Mouse (Mus musculus): ENCODE data around the gene Lta. TPM values are rescaled to one million over a fixed set of nuclear protein-coding genes. Genes with fewer than 3 reads are reported as not detected.

The Lta gene
- total and polyA plus RNA-seq, 3 experiments: 0.24 TPM; not detected in 2

- TF ChIP-seq MYB (IDR thresholded peaks at IDR 0.05; ENCODE audit: low read depth, low read length) (no peak), TBP (IDR thresholded peaks at IDR 0.05; ENCODE audit: low read depth, low read length) (peak; percentile 88), ZC3H11A (IDR thresholded peaks at IDR 0.05; ENCODE audit: low read depth, low read length) (peak; percentile 25; the same call in 1 of the 2 replicates), RAD21 (IDR thresholded peaks at IDR 0.05; ENCODE audit: low read depth, low read length) (no peak), CHD1 (IDR thresholded peaks at IDR 0.05; ENCODE audit: low read depth, low read length) (peak; percentile 68; the same call in 1 of the 2 replicates), CTCF (IDR thresholded peaks at IDR 0.05 in 2 of 3, conservative IDR thresholded peaks at IDR 0.05 in 1 of 3; ENCODE audit: control insufficient read depth in 1 of 3, insufficient read depth in 1 of 3, low read depth in 2 of 3, low read length in 3 of 3, poor library complexity in 1 of 3, severe bottlenecking in 1 of 3) (peak in 1 of 3 experiments; percentile 9; a peak in 1 of 6 replicates), MXI1 (IDR thresholded peaks at IDR 0.05; ENCODE audit: low read depth, low read length) (peak; percentile 85), E2F4 (IDR thresholded peaks at IDR 0.05; ENCODE audit: borderline replicate concordance, low read depth, low read length) (no peak), BHLHE40 (IDR thresholded peaks at IDR 0.05; ENCODE audit: borderline replicate concordance, low read depth, low read length) (no peak), TAL1 (IDR thresholded peaks at IDR 0.05; ENCODE audit: low read length) (no peak), GATA1 (IDR thresholded peaks at IDR 0.05; ENCODE audit: low read depth, low read length) (peak; percentile 15; the same call in 1 of the 2 replicates), GABPA (IDR thresholded peaks at IDR 0.05; ENCODE audit: low read depth, low read length) (no peak), SMC3 (IDR thresholded peaks at IDR 0.05; ENCODE audit: low read depth, low read length) (peak; percentile 40), RCOR1 (IDR thresholded peaks at IDR 0.05; ENCODE audit: low read depth, low read length) (peak; percentile 55), ZKSCAN1 (IDR thresholded peaks at IDR 0.05; ENCODE audit: low read depth, low read length) (no peak), UBTF (IDR thresholded peaks at IDR 0.05; ENCODE audit: borderline replicate concordance, insufficient read depth, low read depth, low read length) (no peak), NRF1 (IDR thresholded peaks at IDR 0.05; ENCODE audit: insufficient read depth, low read depth, low read length, poor library complexity, severe bottlenecking) (peak; percentile 61; the same call in 1 of the 2 replicates), MAFK (IDR thresholded peaks at IDR 0.05; ENCODE audit: borderline replicate concordance, low read depth, low read length) (no peak), POLR2AphosphoS2 (IDR thresholded peaks at IDR 0.05; ENCODE audit: low read length) (peak; percentile 63; the same call in 1 of the 2 replicates), ZMIZ1 (IDR thresholded peaks at IDR 0.05; ENCODE audit: low read depth, low read length) (peak; percentile 67), USF1 (IDR thresholded peaks at IDR 0.05; ENCODE audit: low read depth, low read length) (peak; percentile 62), MAX (IDR thresholded peaks at IDR 0.05; ENCODE audit: low read length) (peak; percentile 93)
These were observed 30.7 kb upstream of the Lta start, which contains the start of gene Nfkbil1 (continued) for GRCm38 (mm10) chr17:35235614-35236389.

- H3K27ac ChIP-seq (ENCODE audit: control insufficient read depth, low read depth, low read length): peak overlapping the region; percentile 98
- H3K36me3 ChIP-seq (ENCODE audit: control insufficient read depth in 1 of 2, insufficient read depth in 2 of 2, low read length in 2 of 2): peaks cover 6% of the 10 kb centered on the region in 2 experiments; a peak in 3 of 4 replicates
- no peaks in the 10 kb centered on the region for H3K27me3 ChIP-seq (ENCODE audit: control insufficient read depth in 1 of 2, insufficient read depth in 2 of 2, low read length in 2 of 2)
- DNase-seq (ENCODE audit: low read depth, low spot score): peak; percentile 70
- peaks cover 26% of the 10 kb centered on the region for H3K79me2 ChIP-seq (ENCODE audit: control insufficient read depth, insufficient read depth, low read length, poor library complexity)
- H3K4me3 ChIP-seq (ENCODE audit: control insufficient read depth in 1 of 2, insufficient read depth in 1 of 2, low read depth in 2 of 2, low read length in 2 of 2): peak overlapping the region; percentile 64 to 94
- H3K4me1 ChIP-seq (ENCODE audit: control insufficient read depth in 1 of 2, insufficient read depth in 2 of 2, low read length in 2 of 2): peaks cover 0 to 9% of the 10 kb centered on the region in 2 experiments; a peak in 2 of 4 replicates
- peak overlapping the region; percentile 94 for H3K9ac ChIP-seq (ENCODE audit: control insufficient read depth, low read depth, low read length, poor library complexity, severe bottlenecking)
- TF ChIP-seq E2F4 (IDR thresholded peaks at IDR 0.05; ENCODE audit: borderline replicate concordance, low read depth, low read length) (no peak), TAL1 (IDR thresholded peaks at IDR 0.05; ENCODE audit: low read length) (no peak), CHD1 (IDR thresholded peaks at IDR 0.05; ENCODE audit: low read depth, low read length) (no peak), ELF1 (IDR thresholded peaks at IDR 0.05; ENCODE audit: low read depth, low read length) (no peak), POLR2AphosphoS5 (IDR thresholded peaks at IDR 0.05; ENCODE audit: borderline replicate concordance, low read depth, low read length) (no peak), RAD21 (IDR thresholded peaks at IDR 0.05; ENCODE audit: low read depth, low read length) (no peak), ETS1 (IDR thresholded peaks at IDR 0.05; ENCODE audit: low read depth, low read length) (0 out of 2 replicates have a peak, but pooled peaks have one; percentile 19), BHLHE40 (IDR thresholded peaks at IDR 0.05; ENCODE audit: borderline replicate concordance, low read depth, low read length) (no peak), USF2 (IDR thresholded peaks at IDR 0.05; ENCODE audit: borderline replicate concordance in 1 of 2, insufficient read depth in 1 of 2, low read depth in 1 of 2, low read length in 2 of 2) (no peak), ZMIZ1 (IDR thresholded peaks at IDR 0.05; ENCODE audit: low read depth, low read length) (no peak), SIN3A (IDR thresholded peaks at IDR 0.05; ENCODE audit: low read length) (no peak), MAX (IDR thresholded peaks at IDR 0.05; ENCODE audit: low read length) (no peak), MXI1 (IDR thresholded peaks at IDR 0.05; ENCODE audit: low read depth, low read length) (no peak), CHD2 (IDR thresholded peaks at IDR 0.05; ENCODE audit: low read length) (no peak), KAT2A (conservative IDR thresholded peaks at IDR 0.05; ENCODE audit: low read depth, low read length) (no peak), NELFE (IDR thresholded peaks at IDR 0.05; ENCODE audit: low read depth, low read length) (no peak), MEF2A (IDR thresholded peaks at IDR 0.05; ENCODE audit: extremely low read depth, insufficient replicate concordance, low read depth, low read length, poor library complexity, severe bottlenecking) (no peak), POLR2A (IDR thresholded peaks at IDR 0.05; ENCODE audit: control insufficient read depth in 1 of 2, insufficient read depth in 1 of 2, low read depth in 1 of 2, low read length in 2 of 2, poor library complexity in 1 of 2) (peak; percentile 15 to 66; a peak in 2 of 4 replicates)
- H3K9me3 ChIP-seq (replicated peaks; ENCODE audit: insufficient read depth, low read length): no peaks in the 10 kb centered on the region
These were observed 29.8 kb upstream of the Lta start for GRCm38 (mm10) chr17:35234903-35235302.
